Mouse (Mus musculus) megakaryocyte, embryonic 14.5 days (primary cell): ENCODE data around the gene Olfr523.

ENCODE experiments used
- FLI1 ChIP-seq: IDR thresholded peaks from 2 replicates; pipeline ENCODE4 v1.6.1; 2012; ENCODE audit warnings: low read length, inconsistent platforms, mixed read lengths
- GATA1 ChIP-seq: IDR thresholded peaks from 3 replicates; pipeline ENCODE4 v1.6.1; 2012; ENCODE audit warnings: mixed read lengths, low read length, inconsistent platforms, borderline replicate concordance

DNA sequence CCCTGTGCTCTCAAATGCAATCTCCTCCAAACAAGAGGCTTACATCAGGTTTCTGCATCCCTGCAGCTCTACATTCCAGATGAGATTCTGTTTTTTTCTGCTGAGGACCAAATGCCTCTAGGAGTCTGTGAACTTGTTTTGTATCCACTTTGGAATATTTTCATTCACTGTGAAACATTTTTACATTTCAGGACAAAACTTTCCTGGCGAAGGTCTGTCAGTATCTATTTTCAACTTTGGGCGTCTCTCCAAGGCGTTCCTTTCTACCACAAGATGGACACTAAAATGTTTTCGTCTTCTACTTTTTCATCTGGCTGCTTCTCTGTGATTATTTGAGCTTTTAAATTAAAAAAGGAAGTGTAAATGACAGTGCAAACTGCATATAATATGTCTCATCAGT, 21.0 kb downstream of the Olfr523 start:
- TF ChIP-seq GATA1 (no peak), FLI1 (no peak)
